Mouse (Mus musculus) frontal cortex, postnatal 10 days (tissue): ENCODE measurements around the gene 4930558K02Rik.

Experiments used
- DNase-seq, 2 experiments: peaks; one replicate each; pipeline ENCODE4 v3.0.0; 2022; ENCODE audit warnings: low spot score in 2 of 2, mixed read lengths in 1 of 2

The 4930558K02Rik gene

DNA sequence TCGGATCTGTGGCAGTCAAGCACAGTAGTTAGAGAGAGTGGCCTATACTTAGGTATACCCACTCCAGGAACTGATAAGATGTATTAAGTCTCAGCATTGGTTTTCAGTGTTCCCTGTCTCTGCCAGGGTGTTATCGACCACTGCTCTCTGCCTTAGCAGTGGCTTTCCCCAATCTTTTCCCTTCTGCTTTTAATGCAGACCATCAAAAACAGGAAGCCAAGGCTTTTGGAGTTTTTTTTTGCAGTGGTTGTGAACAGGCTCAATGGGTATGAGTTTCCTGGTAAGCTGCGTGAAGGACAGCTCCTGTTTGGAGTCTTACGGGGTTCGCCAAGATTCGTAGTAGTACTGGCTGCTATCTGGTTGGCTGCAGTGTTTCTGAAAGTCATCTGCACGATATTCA is 13.0 kb upstream of the 4930558K02Rik start:
- no peak for DNase-seq

DNA sequence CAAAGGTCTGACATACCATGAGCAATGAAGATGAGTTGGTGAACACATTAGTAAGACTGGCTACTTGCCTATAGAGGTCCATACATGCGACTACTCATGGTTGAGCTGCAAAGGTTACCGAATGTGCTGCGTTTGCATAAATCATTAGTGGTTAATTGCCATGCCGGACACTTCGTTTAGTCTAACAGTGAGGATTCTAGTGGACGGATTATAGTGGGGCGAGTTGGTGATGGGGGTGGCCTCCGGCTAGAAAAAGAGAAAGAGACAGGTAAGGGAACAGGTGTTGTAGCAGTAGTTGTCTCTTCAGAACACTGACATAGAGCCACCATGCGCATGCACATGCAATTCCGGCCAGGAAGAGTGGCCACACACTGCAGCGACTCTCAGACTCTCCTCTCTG is 12.4 kb upstream of the 4930558K02Rik start:
- no peak for DNase-seq

DNA sequence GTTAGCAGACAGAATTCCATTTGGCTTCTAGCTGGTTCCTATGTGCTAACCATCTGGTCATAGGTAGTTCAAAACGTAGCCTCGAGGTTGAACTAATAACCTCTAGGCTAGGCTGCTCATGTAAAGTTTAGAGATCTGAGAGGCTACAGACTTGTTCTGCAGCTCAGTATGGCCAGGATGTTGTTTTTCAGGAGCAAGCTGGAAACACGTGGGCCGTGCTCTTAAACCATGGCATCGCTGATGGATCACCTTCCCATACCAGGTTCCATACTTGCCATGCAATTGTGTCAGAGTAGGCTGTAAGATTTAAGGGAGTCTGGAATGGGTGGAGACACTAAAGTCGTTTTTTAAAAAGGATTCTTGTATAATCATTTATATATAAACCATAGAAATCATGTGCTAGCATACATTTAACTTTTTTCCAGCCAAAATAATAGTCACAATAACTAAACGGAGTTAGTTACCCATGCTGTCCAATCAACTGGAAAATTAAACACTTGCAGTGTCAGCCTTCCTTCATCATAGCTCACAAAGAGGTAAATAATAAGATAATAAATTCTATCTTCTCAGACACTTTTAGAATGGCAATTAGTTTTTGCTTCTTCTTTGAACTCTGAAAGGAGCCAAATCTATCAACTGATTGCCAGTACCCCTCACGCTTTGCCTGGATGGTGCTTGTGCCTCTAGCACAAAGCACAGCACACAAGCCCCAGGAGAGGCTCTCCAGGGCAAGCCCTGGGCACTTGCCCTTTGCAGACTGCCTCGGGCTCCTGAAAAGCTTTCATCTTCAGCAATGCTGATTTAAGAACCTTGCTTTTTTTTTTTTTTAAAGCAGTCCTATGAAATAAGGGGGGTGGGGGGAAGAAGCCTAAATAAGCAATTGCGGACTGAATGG is 11.5 kb upstream of the 4930558K02Rik start:
- DNase-seq = no peak

DNA sequence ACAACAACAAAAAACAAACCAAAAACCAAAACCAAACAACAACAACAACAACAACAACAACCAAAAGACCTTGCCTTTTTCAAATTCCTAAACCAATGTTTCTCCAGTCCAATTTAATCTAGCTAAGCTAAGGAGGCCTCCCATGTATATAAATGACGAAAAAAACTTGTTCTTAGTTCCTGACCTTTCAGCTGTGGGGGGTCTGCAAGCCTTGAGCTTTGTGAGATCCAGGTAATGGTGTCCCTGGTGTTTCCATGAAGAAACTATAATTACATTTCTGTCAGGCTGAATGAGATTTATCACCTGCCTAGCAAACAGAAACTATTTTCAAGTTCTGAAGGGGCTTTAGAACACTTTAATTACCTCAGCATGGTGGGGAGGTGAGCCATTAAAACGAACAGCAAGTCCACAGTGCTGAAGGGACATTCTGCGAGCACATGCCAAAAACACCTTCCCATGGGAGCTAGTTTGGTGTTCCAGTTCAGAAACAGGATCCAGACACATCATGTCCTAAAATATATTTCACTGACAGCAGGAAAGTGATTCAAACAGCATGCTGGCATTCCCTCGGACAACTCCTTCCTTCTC is 4.6 kb upstream of the 4930558K02Rik start:
- no peak for DNase-seq

DNA sequence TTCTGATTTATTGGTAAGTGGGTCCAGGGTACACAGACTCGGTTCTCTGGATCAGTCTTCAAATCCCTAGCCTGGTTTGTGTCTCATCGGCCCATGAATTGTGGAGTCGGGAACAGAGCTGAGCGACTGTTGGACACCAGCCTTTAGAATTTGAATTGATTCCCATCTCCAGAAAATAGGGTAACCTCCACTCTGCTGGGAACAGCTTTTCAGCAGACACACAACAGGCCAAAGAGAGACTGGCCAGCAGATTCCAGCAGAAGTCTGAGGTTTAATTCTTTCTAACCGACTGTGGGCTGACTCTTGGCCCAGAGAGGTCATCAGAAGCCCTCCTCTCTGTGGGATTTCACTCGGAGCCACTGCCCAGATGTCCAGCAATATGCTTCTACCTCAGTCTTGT is 4.0 kb upstream of the 4930558K02Rik start:
- no peak for DNase-seq

DNA sequence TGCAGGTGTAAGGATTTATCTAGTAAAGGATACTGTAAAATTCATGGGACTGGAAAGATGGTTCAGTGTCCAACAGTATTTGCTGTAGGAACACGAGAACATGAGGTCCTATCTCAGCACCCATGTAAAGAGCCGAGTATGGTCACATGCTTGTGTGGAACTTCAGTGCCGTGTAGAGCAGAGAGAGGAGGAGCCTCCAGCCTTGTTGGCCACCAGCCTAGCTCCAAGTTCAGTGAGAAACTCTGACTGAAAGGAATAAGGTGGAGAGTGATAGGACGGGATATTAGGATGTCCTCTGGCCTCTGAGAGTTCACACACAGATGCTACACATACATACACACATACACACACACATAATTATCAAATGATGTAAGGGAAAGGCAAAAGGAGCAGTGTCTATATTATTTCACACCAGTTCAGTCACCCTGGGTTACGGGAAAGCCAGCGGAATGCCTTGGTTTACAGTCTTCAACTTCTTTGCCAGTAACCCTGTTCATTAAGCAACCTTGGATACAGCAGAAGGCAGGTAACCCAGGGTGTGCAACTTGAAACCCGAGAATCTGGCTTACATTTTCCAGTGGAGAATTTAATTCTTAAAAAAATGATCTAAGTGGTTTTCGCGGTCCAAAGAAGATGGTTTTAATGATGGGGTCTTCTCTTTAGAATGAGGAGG is 1.3 kb upstream of the 4930558K02Rik start:
- DNase-seq = no peak

DNA sequence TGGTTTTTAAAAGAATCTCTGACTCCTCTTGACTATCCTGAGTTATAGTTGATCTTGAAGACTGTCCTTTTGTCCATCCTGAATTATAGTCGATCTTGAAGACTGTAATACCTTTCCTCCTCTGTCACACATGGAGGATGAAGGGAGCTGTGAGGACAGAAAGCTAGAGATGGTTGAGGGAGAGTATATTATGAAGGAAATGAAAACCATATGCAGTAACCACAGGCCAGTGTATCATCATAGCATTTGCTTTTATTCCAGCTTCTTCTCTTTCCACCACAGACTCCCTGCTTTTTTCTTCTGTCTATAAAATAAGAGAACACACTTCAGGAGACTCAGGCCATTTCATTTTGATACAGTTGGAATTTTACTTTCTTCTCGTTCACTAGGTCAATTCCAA is 610 bp upstream of the 4930558K02Rik start:
- DNase-seq = no peak

DNA sequence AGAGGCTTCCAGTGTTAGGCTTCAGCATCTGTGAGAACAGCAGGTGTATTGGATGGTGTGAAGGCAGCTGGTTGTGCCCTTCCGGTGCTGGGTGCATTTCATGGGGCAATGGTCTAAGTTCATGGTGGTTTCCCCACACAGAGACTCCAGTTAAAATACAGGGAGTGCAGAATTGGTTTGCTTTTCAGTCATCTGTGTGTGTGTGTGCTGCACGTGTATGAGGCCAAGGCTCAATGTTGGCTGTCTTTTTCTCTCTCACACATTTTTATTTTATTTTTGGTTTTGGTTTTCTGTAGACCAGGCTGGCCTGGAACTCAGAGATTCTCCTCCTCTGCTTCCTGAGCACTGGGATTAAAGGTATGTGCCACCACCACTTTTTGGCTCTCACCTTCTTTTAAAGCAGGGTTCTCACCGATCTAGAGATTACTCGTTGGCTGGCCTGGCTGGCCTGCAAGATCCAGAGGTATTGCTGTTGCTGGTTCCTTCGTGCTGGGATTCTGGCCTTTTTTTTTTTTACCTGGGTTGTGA is 1.2 kb downstream of the 4930558K02Rik start:
- DNase-seq = no peak

DNA sequence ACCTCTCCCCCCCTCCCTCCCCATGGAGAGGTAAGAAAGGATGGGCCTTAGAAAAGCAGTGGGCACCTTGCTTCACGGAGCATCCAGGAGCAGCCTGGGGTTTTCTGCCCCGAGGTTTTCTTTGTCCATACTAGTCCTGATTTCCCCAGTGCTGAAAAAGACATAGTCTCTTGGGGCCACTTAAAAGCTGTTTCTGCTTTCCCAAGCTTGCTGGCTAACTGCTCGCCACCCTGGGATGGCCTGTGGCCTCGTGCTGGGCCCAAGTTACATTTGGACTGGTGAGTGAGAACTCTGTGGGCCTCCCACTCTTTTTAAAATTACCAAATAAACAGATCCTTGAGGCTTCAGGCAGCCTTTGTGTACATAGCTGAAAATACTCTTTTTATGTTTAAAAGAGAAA is 2.1 kb downstream of the 4930558K02Rik start:
- no peak for DNase-seq

DNA sequence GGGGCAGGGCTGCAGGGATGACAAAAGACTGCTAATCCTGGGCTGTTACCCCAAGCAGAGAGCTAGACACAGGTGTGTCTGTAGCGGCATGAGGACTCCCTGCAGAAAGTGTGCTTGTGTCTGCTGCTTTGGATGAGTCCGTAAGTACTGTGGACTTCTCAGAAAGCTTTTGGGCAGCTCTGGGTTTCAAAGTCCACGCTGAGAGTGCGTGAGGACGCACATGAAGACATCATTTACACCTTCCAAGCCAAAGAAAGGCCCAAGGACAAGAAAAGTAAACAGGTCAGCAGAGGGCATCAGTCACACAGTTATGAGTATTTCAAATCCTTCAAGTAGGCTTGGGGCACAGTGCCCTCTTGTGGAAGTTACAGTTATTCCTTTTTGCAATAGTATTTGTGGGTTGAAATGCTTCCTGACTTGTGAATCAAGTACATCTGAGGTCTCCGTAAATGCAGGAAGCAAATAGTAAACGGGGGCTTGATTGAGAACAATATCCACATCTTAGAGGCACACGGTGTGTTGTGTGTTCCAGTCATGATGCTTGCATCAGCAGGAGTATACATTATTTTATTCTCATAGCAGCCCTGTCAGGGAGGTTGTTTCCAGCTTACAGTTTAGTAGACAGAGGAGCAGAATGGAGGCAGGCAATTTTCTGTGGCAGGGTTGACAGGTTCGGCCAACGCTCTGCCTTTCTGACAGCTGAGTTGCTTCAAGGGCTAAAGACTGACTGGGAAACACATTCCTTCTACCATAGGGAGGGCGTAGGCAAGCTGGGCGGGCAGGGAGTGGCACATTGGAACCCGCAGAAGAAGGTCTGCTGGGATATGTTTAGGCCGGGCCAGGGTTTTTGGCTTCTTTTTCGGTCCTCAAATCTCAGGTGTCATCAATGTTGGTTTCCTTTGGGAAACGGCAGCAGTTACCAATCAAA is 2.9 kb downstream of the 4930558K02Rik start:
- DNase-seq = peak; percentile 46 to 71

DNA sequence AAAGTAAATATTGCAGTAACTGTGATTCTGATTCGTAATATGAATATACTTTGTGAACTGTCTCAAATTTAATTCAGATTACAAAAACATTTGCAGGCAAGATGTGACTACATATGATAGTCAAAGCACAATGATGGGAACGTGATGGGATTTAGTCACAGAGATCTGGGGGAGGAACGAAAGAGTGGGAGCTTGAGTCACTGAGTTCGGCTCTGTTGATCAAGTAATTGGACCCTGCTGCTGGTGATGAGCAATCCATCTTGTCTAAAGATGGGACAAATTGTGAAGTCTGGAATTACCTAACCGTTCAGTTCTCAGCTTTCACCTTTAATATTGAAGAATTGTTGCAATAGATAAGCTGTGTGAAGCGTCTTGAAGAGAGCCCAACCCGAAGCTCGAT is 7.2 kb downstream of the 4930558K02Rik start:
- no peak for DNase-seq

DNA sequence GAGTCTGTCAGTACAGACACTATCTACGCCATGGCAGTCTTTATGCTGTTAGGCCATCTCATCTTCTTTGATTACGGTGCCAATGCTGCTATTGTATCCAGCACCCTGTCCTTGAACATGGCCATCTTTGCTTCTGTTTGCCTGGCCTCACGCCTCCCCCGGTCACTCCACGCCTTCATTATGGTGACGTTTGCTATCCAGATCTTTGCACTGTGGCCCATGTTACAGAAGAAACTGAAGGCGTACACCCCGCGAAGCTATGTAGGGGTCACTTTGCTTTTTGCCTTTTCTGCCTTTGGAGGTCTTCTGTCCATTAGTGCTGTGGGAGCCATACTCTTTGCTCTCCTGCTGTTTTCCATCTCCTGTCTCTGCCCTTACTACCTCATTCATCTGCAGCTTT is 8.6 kb downstream of the 4930558K02Rik start:
- no peak for DNase-seq

DNA sequence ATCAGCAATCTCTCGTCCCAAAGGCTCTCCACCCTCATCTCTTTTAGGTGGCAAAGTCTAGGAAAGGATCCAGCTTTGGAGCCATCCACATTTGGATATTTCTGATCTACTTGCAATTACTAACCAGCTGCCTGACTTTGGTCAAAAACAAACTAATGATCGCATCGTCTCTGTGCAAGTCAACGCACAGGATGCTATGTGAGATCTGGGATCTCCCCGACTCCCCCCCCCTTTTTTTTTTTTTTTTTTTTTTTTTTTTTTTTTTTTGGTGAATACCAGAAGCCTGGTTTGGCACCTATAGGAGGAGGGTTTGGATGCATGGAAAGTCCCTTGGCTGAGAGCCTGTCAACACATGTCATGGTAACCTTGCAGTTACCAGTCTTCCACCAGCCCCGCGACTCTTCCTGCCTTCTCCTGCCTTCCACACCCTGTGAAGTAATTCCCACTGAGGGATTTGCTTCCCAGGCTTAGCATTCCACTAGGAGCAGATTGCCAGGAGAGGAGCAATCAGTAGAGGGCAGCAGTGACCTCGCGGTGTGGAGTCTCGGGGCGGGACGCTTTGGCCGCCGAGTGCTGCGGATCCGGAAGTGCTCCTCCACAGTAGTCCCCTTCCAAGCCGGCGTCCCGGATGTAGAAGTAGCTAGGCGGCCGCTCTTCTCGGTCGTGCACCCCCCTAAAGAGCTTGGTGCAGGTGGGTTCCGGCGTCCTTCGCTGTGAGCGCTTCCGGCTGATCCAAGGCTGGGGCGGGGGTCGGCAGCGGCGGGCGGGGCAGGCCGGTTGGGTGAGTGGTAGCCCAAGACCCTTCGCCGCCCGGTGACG is 10.6 kb downstream of the 4930558K02Rik start, which contains the start of gene Pigc:
TSS of gene Pigc (plus strand) at position 598 of the 819 bp plus-strand sequence.
- DNase-seq = peak; percentile 92 to 93

DNA sequence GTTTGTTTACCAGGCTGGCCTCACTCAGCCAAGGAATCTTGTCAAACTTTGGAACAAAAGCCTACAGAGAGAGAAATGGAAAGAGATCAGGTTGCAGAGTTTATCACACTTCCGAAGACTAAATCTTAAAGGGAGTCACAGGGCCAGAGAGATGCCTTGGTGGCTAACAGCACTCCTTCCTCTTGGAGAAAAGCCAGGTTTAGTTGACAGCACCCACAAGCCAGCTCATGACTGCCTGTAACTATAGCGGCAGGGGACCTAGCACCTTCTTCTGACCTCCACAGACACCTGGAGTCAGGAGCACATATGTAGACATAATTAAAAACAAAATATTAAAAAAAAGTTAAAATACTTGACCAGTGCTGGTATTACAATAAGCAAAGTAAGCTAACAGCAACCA is 11.5 kb downstream of the 4930558K02Rik start:
- no peak for DNase-seq

DNA sequence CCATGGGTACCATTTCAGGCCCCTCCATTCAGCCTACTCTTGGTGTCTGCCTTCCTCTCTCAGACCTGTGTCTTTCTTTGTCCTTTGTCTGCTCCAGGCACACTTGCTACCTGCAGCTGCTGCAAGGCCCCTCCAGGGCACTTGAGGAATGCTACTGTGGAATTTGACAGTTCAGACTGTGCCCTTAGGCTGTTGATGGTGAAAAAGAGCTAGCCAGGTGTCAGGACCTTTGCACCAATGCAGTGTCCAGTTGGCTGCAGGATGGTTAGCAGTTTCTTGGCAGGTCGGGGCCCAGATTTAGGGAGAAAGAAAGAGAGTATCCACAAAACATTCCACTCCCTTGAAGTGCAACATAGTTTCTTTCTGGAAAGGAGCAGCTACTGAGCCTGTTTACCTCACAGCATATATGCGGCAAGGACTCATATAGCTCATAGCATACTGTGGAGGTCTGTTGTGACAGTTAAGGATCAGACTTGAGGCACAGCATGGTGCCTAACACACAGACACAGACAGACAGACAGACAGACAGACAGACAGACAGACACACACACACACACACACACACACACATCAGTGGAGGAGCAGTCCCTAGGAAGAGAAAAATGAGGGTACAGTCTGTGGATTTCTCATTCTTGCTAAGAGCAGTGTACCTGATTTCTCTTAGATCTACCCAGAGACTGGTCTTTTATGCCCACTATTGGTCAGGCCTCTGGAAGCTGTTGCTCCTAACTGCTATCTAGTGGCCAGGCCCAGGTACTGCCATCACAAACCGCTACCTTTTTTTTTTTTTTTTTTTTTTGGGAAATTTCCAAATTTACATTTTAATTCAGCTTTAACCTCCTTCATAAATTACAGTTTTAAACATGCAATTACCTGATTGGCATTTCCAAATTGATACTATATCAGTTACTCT is 16.7 kb downstream of the 4930558K02Rik start:
- DNase-seq = no peak

DNA sequence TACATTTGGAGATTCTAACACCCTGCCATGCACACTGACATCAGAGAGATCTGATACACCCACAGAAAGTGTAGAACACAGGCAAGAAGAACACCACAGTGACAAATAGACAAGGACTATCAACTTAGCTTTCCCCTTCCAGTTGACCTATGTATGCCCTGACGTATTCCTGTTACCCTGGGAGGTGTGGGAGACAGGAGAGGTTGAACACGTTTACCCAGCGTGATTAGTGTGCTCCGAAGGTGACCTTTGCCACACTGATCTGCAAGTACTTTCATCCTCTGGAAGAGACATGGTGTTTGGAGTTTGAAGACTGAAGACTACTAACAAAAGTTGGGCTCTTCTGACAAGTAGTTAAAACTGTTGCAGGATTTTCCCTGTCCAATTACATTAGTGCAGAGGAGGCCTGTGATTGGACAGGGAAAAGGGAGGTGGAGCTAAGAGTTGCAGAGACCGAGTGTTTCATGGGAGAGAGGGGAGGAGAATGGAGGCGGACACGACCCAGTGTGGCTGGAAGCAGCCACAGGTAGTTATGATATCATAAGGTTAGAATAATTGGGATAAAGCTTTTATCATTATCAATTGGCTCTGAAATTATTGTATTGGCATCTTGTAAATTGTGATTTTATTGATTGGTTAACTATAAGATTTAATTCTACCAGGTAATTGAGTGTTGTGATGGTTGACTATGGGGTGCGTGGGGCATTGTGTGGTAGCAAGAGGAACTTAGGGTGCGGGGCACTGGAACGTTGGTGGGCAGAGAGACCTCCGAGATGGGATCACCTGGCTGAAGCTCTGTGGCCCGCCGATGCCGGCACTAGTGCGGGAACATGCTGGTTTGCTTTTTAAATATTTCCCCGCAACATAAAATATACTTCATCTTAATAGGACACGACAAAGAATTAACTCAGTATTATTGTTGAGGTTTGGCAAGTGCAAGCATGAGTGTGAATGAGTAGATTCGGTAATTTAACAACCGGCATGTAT is 21.2 kb downstream of the 4930558K02Rik start:
- DNase-seq = no peak

DNA sequence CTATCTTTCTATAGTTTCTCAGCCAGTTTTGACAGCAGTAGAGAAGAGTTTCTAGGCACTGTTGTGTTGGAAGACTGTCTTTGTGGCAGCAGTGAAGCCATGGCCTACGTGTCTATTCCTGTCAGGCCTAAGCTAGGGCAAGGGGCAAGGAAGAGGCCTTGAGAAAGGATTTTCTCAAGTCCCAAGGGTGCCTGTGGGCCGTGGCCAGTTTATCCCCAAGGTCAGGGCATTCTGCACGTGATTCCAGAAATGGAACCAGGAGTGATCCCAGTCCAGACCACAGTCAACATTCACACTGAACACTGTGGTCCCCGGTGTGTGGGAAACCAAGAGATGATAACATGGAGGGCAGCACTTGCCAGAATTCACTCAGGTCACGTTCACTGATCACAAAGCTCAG is 23.6 kb downstream of the 4930558K02Rik start:
- no peak for DNase-seq

DNA sequence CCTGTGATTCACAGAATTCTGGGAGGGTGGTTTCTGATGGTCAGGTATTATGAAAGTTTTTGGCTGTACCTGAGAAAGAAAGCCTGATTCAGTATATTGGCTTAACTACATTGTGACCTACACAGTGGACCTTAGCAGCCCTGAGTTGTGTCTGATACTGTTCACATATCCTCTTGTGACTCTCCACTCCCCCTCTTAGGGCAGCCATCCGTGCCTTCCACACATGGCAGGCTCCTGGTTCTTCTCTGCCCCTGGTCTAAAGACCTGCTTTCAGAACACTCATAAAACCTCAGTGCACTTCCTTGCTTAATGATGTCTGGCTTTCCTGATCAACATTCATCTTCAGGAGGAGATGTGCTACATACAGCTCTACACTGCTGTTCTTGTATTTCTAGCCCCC is 26.8 kb downstream of the 4930558K02Rik start:
- DNase-seq = no peak
